Mouse (Mus musculus): ENCODE results near the gene Arhgdig.
A peak's percentile ranks its signal among the peaks of the same experiment; 100 is the strongest.

The Arhgdig gene

DNA sequence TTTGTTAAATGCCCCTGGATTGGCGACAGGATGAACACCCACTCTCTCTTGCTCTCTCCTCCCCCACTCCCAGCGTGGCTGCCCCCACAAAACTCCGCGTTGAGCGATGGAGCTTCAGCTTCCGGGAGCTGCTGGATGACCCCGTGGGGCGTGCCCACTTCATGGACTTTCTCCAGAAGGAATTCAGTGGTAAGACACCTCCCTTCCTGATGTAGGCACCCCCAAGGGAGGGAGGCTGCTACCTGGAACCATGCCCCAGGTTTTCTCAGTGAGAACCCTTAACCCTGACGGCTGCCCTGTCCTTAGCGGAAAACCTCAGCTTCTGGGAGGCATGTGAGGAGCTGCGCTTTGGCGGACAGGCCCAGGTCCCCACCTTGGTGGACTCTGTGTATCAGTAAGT is at the start of gene Arhgdig:
Arhgdig (minus strand) TSS at position 101 of the 400 bp plus-strand sequence.
- no peak for DNase-seq (ENCODE audit: low spot score)

DNA sequence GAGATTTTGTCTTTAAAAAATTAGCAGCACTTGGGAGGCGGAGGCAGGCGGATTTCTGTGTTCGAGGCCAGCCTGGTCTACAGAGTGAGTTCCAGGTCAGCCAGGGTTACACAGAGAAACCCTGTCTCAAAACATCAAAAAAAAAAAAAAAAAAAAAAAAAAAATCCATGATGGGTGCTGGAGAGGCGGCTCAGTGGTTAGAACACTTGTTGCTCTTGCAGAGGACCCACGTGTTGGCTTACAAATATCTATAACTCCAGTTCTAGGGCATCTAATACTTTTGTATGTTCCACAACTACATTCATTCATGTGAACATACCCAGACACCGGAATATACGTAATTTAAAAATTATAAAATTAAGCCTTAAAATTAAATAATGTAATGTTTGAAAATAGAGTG is 47.7 kb upstream of the Arhgdig start:
- no peak for DNase-seq (ENCODE audit: low spot score)

DNA sequence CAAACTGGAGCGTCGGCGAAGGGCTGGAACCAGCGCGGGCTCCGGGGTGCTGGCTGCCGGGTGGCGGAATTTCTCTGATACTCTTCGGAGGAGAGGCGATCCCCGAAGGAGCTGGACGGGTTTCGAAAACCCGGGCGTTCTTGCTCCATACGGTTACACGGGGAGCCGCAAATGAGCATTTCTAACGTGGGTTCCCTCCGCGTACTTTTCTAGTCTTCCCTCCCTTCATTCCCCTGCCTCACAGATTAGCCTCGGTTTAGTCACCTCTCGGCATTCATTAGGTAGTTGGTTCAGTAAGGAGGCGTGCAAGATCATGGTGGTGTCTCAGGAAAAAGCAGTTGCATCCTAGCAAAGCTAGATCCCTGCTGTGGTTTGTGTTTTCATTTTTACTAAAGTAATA is 45.8 kb upstream of the Arhgdig start:
- DNase-seq (ENCODE audit: low spot score): no peak

DNA sequence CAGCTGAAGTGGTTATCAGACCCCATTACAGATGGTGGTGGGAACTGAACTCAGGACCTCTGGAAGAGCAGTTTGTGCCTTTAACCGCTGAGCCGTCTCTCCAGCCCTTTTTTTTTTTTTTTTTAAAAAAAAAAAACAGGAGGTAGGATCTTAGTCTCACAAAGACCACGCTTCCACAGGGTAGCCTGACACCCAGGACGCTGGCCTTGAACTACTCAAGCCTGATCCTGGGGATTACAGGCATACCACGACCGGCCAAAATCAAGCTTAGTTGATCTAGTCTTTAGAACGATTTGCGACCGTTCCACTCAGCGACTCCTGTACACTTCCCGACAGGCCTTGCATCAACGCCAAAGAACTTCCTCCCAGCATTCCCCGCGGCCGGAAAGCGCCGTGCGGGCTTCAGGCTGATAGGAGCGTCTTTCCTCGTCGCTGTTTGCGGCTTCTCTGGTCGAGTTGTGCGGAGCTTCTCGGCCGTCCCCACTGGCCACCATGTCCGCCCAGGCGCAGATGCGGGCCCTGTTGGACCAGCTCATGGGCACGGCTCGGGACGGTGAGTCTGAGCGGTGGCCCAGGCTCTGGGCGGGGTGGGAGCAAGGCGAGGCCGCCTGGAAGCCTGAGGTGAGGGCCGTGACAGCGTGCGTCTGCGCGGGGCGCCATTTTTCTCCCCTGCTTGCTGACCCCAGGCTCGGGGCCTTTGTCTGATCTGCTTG is 45.1 kb upstream of the Arhgdig start, which contains the start of gene Luc7l:
Luc7l (plus strand) TSS at position 358 of the 713 bp plus-strand sequence.
- DNase-seq (ENCODE audit: low spot score): peak; percentile 89

DNA sequence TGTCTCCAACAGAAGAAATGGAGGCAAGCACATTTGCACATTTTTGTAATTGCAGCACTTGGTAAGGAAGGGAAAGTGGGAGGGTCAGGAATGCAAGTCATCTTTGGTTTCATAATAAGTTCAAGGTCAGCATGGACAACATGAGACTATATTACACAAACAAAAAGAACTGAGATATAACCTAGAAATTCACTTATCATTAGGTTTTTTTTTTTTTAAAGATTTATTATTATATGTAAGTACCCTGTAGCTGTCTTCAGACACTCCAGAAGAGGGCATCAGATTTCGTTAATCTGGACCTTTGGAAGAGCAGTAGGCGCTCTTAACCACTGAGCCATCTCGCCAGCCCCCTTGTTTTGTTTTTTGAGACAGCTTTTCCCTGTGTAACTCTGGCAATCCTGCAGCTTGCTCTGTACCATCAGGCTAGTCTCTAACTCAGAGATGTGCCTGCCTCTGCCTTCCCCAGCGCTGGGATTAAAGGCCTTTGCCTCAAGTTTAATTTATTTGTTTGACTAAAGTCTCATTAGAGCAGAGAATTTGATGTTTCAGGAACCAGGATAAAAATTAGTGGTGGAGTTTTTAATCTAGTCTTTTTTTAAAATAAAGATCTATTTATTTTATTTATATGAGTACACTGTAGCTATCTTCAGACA is 44.4 kb upstream of the Arhgdig start:
- DNase-seq (ENCODE audit: low spot score): no peak

DNA sequence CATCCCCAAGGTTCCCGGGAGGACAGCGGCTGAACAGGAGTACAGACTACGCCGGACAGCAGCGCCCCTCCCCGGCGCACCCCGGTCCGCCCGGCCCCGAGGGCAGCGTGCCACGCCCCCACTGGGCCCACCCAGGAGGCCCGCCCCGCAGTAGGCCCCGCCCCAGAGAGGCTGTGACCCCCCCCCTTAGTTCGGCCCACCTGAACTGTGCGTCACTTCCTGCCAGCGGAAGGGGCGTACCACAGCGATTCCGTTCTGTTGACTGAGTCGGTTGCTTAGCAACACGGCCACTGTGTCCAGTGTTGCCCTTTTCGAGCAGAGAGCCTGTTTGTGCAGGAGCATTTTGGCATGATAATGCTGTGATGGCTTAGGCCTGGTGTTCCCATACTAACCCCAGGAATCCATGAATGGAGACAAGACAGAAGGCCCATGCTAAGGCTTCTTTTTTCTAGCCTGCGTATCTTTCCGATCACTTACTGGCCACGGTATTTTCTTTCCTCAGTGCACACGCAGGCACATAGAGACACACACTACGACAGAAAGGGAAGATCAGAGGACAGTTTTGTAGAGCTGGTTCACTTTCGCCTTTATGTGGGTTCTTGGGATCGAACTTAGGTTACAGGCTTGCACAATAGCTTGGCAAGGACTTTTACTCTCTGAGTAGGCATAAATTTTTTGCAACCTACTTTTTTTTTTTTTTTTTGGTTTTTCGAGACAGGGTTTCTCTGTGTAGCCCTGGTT is 36.7 kb upstream of the Arhgdig start, which contains the start of gene Fam234a:
Fam234a (minus strand) TSS at position 142 of the 741 bp plus-strand sequence.
- peak; percentile 89 for DNase-seq (ENCODE audit: low spot score)

DNA sequence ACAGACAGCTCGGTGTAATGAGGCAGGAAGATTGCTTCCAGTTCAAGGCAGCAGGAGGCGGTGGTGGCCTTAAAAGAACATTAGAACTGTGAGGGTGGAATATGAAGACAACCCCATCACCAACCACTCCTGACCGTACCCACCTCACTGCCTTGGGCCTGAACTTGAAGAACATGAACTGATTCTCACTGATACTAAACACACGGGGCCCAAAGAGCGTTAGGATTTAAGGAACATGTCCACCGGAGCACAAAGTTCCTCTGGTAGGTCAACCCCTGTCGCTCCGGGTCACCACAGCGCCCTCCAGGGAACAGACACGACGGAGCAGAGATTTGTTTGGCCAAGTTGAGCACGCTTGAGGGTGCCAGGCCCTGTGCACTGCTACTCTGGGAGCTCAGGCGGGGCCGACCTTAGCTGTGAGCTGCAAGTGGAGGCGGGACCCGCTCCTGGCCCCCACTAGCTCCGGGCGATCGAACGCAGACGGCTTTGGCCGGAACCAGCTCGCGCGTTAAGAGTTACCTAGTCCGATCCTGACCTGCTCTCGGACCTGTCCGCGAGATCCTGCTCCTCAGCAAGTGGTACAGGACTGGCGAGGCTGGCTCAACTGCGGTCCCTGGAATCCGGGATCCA is 36.0 kb upstream of the Arhgdig start:
- peak; percentile 30 for DNase-seq (ENCODE audit: low spot score)

DNA sequence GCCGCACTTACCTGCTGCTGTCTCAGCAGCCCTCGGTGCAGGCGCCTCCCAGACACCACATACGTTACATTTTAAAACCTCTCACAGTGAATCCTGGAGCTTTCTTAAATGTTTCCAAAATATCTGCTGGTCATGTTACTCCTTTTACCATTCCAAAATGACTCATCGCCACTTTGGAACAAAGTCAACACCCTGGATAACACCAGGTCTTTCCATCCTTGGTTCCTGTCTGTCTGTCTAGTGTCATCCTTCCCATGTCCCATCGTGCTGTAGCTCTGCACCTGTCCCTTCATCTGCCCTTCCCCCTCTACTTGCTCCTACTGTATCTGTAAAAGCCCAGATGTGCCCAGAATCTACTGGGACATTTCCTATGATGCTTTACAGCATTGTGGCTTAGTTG is 33.4 kb upstream of the Arhgdig start:
- no peak for DNase-seq (ENCODE audit: low spot score)

DNA sequence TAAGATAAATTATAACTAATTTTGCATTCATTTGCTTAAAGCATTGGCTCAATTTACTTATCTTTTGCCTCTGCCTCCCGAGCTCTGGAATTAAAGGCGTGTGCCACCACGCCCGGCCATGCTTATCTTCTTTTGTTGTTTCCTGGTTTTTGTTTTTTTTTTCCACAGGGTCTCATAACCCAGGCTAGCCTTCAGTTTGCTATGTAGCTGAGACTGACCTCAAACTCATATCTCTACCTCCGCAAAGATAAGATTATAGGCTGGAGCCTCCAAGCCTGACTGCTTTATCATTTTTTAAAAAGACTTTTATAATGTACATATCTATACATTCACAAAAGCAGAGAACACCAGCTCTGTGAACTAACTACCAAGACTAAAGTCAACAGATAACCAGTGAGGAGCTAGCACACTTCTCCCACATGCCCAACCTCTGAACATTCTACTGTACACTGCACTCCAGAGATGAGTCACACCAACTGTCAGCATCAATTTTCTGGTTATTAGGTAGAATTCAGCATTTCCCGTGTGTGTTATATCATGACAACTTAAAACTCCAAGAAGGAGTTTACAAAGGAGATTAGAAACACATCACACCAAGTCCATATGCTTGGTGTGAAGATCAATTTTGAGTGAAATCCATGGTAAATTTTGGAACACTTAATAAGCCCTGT is 32.7 kb upstream of the Arhgdig start:
- DNase-seq (ENCODE audit: low spot score): no peak

DNA sequence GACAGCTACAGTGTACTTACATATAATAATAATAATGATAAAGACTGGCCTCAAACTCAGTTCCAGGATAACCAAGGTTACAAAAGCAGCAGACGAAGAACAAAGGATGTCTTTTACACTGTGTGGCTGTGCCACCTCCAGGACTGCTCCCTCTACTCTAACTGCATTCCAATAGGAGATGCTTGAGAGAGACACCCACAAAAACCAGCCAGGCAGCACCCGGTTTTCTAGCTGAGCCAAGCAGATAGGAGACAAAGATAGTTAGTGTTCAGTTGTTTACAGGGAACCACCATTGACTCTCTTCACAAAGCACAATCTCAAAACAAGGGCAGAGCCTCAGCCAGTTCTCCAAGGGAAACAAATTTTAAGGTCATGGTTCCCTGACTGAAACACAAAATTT is 32.0 kb upstream of the Arhgdig start:
- DNase-seq (ENCODE audit: low spot score): no peak

DNA sequence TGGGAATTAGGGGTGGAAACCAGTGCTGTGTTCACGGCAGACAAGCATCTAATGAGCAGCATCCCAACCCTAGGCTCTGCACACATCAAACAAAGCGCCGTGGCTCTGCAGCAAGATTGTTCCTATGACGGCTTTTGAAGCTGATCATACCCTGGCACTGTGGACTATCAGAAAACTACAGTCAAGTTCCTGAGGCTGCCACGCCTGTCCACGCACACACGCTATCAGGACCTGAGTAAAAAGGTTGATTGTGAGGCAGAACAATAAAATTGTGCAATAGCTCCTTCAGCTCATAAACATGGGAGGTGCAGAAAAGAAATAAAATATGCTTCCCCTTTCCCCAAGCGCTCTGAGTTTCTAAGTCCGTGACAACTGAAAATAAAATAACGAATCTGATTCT is 30.1 kb upstream of the Arhgdig start:
- no peak for DNase-seq (ENCODE audit: low spot score)

DNA sequence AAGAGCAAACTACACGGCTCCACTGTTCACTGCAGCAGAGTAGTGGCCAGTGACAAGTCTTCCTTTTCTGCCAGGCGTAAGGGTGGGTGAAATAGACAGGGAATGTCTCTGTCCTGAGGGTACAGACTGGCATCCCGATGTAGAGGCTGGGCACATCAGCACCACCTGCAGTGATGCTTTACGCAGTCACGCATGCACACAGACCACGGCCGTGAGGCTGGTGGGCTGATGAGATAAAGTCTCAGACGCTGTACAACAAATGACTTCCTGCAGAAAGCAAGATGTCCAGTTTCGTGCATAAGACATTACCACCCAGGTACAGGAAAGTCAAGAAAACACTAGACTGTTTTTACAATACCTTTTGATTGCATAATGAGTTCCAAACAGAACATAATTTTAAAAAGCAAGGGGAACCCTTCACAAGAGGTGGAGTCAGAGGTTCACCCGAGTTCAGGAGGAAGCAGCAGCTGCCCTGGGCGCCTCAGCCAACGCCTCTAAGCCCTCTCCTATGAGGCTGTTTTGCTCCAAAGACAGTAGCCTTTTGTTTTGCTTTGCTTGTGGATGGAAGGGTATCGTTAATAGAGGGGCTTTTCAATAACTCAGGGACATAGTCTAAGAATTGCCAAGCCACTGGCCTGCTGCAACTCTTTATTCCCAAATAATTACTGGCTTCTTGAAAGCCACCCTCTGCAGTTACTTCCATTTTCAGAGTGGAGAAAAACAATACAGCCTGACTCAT is 27.7 kb upstream of the Arhgdig start:
- no peak for DNase-seq (ENCODE audit: low spot score)

DNA sequence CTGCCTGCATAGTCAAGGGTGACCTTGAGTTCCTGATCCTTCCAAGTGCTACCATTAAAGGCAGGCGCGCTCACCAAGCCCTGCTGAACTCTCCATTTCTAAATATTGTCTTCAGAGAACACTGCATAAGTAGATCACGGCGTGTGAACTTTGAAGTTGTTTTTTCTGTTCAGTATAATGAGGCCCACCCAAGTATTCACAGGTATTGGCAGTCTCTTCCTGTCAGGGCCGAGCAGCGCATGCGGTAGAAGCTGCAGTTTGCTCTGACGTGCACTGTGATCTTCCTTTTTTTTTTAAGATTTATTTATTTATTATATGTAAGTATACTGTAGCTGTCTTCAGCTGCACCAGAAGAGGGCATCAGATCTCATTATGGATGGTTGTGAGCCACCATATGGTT is 26.8 kb upstream of the Arhgdig start:
- DNase-seq (ENCODE audit: low spot score): no peak

DNA sequence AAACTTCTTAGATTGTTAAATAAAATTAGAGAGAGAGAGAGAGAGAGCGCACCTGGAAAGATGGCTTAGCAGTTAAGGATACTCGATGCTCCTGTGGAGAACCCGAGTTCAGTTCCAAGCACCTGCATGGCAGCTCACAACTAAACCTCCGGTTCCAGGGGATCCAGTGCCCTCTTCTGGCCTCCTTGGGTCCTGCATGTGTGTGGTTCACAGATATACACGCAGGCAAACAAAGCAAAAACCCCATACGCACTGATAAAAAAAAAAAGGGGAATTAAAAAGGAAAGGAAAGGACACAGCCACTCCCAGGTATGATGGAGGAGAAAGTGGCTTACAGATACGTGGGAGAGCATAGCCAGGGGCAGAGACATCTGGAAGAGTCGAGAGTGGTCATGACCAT is 25.3 kb upstream of the Arhgdig start:
- DNase-seq (ENCODE audit: low spot score): no peak

DNA sequence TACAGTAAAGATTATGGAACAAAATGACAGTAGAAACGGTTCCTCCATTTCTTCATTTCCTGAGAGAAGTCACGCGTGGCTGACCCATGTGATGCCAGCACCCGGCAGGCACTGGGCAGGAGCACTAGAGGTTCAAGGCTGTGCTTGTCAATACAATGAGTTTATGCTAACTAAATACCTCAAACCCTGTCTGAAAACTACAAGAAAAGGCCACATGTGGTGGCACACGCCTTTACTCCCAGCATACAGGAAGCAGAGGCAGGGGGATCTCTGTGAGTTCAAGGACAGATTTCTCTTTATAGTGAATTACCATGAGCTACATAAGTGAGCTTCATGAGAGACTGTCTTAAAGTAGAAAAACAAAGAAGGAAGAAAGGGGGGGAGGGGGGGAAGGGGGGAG is 23.6 kb upstream of the Arhgdig start:
- DNase-seq (ENCODE audit: low spot score): no peak

DNA sequence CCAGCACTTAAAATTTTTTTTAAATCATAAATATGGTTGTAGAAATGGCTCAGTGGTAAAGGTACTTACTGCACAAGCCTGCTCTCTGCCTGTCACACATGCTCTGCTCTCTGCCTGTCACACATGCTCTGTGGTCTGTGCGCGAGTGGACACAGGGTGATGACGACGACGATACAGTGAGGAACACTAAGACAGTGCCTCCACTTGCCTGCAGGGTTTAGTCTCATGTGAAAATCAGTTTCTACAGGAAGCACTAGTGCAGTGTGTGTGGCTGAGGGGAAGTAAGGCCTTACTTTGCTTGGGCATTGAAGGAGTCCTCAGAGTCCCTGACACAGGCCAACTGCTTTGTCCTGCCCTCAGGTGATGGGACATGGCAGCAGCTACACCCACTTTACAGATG is 22.2 kb upstream of the Arhgdig start:
- DNase-seq (ENCODE audit: low spot score): no peak

DNA sequence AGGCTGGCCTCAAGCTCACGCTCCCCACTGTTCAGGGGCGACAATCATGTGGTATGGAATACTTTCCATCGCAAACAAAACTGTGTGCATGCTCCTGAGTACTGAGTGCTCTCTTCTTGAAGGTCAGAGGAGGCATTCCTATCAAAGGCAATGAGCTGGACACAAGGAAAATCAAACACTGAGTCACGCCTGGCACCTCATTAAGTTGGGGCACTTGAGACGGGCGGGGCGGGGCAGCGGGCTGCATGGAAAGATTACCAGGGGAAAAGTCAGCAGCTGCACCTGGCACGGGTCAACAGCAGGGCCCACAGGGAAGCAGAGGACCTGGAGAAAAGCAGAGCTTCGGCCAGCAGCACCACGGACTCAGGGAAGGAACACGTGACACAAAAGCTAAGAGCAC is 17.6 kb upstream of the Arhgdig start:
- DNase-seq (ENCODE audit: low spot score): no peak

DNA sequence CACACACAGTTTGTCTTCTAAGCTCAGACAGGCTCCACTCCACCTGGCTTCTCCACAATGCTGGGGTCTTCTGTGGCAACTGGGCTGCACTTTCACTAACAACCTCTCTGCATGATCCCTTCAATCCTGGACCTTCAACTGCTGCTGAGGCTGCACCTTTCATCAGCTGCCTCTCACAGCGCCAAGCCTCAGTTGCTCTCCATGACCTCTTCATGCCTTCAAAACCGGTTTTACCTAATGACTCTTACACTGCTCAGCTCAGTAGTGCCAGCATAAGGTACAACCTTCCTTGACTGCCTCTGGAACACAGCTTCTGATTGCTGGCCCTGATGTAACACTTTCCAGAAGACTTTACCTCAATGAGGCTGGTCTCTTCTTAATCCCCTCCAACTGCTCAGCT is 13.9 kb upstream of the Arhgdig start:
- no peak for DNase-seq (ENCODE audit: low spot score)

DNA sequence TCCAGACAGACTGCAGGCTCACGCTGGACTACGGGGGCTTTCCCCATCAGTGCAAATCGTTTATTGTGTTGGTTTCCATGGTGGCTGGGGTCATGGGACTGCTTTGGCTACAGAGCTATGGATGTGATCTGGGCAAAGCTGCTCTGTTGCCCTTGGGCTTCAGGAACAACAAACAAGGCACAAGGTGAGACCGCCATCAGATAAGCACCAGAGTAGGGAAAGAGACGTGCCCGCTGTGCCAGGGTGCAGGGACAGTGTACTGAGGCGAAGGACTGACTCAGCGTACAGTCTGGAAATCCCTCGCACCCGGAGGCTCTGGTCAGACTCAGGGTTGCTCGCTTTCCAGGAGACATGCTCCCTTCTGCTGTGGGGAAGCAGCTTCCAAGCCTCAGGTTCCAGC is 5.1 kb upstream of the Arhgdig start:
- DNase-seq (ENCODE audit: low spot score): no peak

DNA sequence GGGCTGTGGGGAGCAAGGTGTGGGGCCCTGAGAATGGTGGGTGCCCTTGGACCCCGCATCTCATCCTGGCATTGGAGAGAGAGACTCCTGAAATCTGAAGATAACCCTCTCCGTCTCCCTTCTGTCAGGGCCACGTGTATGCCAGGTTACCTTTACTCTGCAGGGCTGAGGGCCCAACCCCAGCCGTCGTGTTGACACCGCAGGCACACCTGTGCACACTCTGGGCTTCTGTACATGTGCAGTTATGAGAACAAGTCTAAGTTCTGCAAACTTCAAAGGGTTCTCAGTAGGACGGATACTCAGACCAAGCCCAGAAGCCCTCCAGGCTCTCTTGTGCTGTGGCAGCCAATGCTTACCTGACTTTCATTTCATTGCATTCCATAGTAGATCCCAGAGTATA is 4.7 kb upstream of the Arhgdig start:
- no peak for DNase-seq (ENCODE audit: low spot score)

DNA sequence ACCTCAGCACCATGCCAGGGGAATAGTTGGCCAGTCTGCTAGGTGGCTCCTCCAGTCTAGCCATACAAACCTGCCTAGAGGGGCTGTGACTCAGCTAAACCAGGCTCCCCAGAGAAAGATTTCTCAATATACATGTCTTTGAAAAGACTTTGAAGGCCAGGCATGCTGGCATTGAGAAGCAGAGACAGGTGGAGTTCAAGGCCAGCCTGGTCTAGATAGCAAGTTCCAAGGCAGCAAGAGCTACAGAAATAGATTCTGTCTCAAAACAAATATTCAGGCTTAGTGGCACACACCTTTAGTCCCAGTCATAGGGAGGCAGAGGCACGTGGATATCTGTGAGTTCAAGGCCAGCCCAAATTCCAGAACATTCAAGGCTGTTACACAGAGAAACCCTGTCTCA is 1.2 kb downstream of the Arhgdig start:
- DNase-seq (ENCODE audit: low spot score): no peak
